Mouse (Mus musculus) retina, embryonic 14.5 days (tissue): Measurements from ENCODE around the gene Vmn1r94.
"Not testable (repeated sequence)": the region's sequence is repeated elsewhere in the genome, so short reads cannot be mapped to it uniquely, and the experiment has no call there.

Experiments
- DNase-seq: peaks from one replicate; pipeline ENCODE4 v3.0.0-alpha.2; 2015; ENCODE audit warnings: low spot score

The Vmn1r94 gene

DNA sequence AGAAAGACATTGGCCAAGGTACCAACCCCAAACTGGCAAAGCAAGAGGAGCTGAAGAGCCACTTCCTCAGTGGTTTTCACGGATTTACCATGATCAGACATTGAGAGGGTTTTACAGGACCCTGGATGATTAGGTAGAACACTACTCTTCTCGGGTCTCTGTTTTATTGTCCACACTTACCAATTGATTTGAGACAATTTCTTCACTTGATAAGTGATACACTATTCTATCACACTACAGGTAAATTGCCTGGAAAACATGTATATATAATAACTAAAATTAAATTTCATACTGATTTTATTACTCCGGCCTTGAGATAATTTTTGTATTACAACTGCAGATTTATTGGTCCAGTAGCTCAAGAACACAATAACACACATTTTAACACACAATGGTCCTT is at the start of gene Vmn1r94:
Gene Vmn1r94, minus strand, starts transcription at position 101 of the 400 bp plus-strand sequence.
- DNase-seq: not testable (repeated sequence)

- not testable (repeated sequence) for DNase-seq
Measured at GRCm38 (mm10) chr7:20205507-20205906, 37.3 kb upstream of the Vmn1r94 start, which contains the start of gene Gm6164. TSS of gene Gm6164 (minus strand) at chr7:20205607.

DNA sequence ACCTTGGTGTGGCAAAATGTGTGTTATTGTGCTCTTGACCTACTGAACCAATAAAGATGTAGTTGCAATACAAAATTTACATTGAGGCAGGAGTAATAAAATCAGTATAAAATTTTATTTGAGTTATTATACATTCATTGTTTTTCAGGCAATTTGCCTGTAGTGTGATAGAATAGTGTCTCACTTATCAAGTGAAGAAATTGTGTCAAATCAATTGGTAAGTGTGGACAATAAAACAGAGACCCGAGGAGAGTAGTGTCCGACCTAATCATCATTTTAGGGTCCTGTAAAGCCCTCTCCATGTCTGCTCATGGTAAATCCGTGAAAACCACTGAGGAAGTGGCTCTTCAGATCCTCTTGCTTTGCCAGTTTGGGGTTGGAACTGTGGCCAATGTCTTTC is 25.2 kb upstream of the Vmn1r94 start, which contains the start of gene Vmn1r95:
Gene Vmn1r95, plus strand, starts transcription at position 301 of the 400 bp plus-strand sequence.
- not testable (repeated sequence) for DNase-seq

DNA sequence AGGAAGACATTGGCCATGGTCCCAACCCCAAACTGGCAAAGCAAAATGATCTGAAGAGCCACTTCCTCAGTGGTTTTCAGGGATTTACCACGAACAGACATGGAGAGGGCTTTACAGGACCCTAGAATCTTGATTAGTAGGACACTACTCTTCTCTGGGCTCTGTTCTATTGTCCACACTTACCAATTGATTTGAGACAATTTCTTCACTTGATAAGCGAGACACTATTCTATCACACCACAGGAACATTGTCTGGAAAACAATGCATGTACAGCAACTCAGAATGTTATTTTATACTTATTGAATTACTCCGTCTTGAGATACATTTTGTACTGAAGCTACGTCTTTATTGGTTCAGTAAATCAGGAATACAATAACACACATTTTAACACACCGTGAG is 29.2 kb downstream of the Vmn1r94 start, which contains the start of gene Vmn1r93:
Gene Vmn1r93, minus strand, starts transcription at position 101 of the 400 bp plus-strand sequence.
- DNase-seq: not testable (repeated sequence)

DNA sequence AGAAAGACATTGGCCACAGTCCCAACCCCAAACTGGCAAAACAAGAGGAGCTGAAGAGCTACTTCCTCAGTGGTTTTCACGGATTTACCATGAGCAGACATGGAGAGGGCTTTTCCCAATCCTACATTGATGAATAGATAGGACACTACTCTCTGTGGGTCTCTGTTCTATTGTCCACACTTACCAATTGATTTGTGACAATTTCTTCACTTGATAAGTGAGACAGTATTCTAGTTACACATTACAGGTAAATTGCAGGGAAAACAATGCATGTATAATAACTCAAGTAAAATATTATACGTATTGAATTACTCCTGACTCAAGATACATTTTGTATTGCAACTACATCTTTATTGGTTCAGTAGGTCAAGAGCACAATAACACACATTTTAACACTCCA is 45.7 kb downstream of the Vmn1r94 start, which contains the start of gene Gm16442:
Gene Gm16442, minus strand, starts transcription at position 101 of the 400 bp plus-strand sequence.
- DNase-seq: not testable (repeated sequence)
